Mouse (Mus musculus) heart, embryonic 15.5 days (tissue): ENCODE results near the gene Galnt18. TPM values are rescaled to one million over a fixed set of nuclear protein-coding genes. Genes with fewer than 3 reads are reported as not detected.

Source experiments
- ATAC-seq: fragments of 200-750 bp; cut with Nextera tagmentation; replicated peaks from 2 replicates; pipeline ENCODE4 v1.8.0; 2017; ENCODE audit warnings: low read depth, moderate TSS enrichment; ENCODE audit not compliant: insufficient number of reproducible peaks, insufficient read depth, low FRiP score
- H3K27ac ChIP-seq: fragments of 300-500 bp; sonication (generic); 2 replicates; pipeline ENCODE4 v1.5.1; 2015; ENCODE audit warnings: mild to moderate bottlenecking, inconsistent platforms
- H3K27me3 ChIP-seq: fragments of 300-500 bp; sonication (generic); 2 replicates; pipeline ENCODE4 v1.6.1; 2015; ENCODE audit warnings: inconsistent platforms
- H3K36me3 ChIP-seq: fragments of 300-500 bp; sonication (generic); 2 replicates; pipeline ENCODE4 v1.6.1; 2015; ENCODE audit warnings: mild to moderate bottlenecking, inconsistent platforms
- H3K4me1 ChIP-seq: fragments of 300-500 bp; sonication (generic); replicated peaks from 2 replicates; pipeline ENCODE4 v1.6.1; 2015; ENCODE audit warnings: inconsistent platforms
- H3K4me2 ChIP-seq: fragments of 300-500 bp; sonication (generic); 2 replicates; pipeline ENCODE4 v1.6.1; 2015; ENCODE audit warnings: inconsistent platforms, mild to moderate bottlenecking, moderate library complexity
- H3K4me3 ChIP-seq: fragments of 300-500 bp; sonication (generic); 2 replicates; pipeline ENCODE4 v1.5.1; 2015; ENCODE audit warnings: mild to moderate bottlenecking, inconsistent platforms
- H3K9ac ChIP-seq: fragments of 300-500 bp; sonication (generic); 2 replicates; pipeline ENCODE4 v1.6.1; 2015; ENCODE audit warnings: mild to moderate bottlenecking, inconsistent platforms
- H3K9me3 ChIP-seq: fragments of 300-500 bp; sonication (generic); replicated peaks from 2 replicates; pipeline ENCODE4 v1.6.1; 2016; ENCODE audit warnings: inconsistent platforms
- WGBS: fragments of 180-500 bp; shearing (Covaris S2); methylation state at CpG from one replicate; pipeline ENCODE4 v1.1.7; 2015; ENCODE audit warnings: mixed read lengths; 5-methylcytosine and 5-hydroxymethylcytosine counted together
- polyA plus RNA-seq: library from polyadenylated mRNA; unstranded; fragments of >200 nt; fragmentation: Nextera tagmentation; extraction: Ambion mirVana; gene quantifications from 2 replicates; pipeline ENCODE4 v1.2.1, GENCODE M21; 2015

The Galnt18 gene
- polyA plus RNA-seq, 1 experiment from 2014 or later: 16.0 TPM

- Histone ChIP-seq H3K4me3 (no peak overlapping the region), H3K9ac (no peak overlapping the region), H3K9me3 (no peaks in the 10 kb centered on the region), H3K4me2 (no peak overlapping the region), H3K36me3 (no peaks in the 10 kb centered on the region), H3K27ac (no peak overlapping the region), H3K27me3 (no peaks in the 10 kb centered on the region), H3K4me1 (peaks cover 21% of the 10 kb centered on the region)
- no peak for ATAC-seq
- WGBS: 88% methylated on average over 5 of the region's 5 CpGs
Observed at GRCm38 (mm10) chr7:111636503-111636902, 143.3 kb downstream of the Galnt18 start.

- H3K27me3 ChIP-seq: no peaks in the 10 kb centered on the region
- no peaks in the 10 kb centered on the region for H3K36me3 ChIP-seq
- no peak overlapping the region for H3K4me2 ChIP-seq
- H3K4me1 ChIP-seq: peaks cover 11% of the 10 kb centered on the region; the same call in 1 of the 2 replicates
- whole genome bisulfite sequencing: 33% methylated on average over 4 of the region's 4 CpGs
- no peak for ATAC-seq
- no peak overlapping the region for H3K9ac ChIP-seq
- H3K4me3 ChIP-seq: no peak overlapping the region
- no peaks in the 10 kb centered on the region for H3K9me3 ChIP-seq
- peak overlapping the region; percentile 33; the same call in 1 of the 2 replicates for H3K27ac ChIP-seq
Observed at GRCm38 (mm10) chr7:111631265-111631664, 148.5 kb downstream of the Galnt18 start.

- Histone ChIP-seq H3K27ac (no peak overlapping the region), H3K4me2 (no peak overlapping the region), H3K9ac (no peak overlapping the region), H3K4me3 (no peak overlapping the region), H3K9me3 (no peaks in the 10 kb centered on the region), H3K27me3 (no peaks in the 10 kb centered on the region), H3K4me1 (peaks cover 5% of the 10 kb centered on the region; the same call in 1 of the 2 replicates), H3K36me3 (no peaks in the 10 kb centered on the region)
- no peak for ATAC-seq
- WGBS: 59% methylated on average over 2 of the region's 2 CpGs
Observed at GRCm38 (mm10) chr7:111626232-111626631, 153.5 kb downstream of the Galnt18 start.

- Histone ChIP-seq H3K4me3 (no peak overlapping the region), H3K4me2 (no peak overlapping the region), H3K9me3 (no peaks in the 10 kb centered on the region), H3K27me3 (no peaks in the 10 kb centered on the region), H3K4me1 (peaks cover under 1% of the 10 kb centered on the region; the same call in 1 of the 2 replicates), H3K27ac (no peak overlapping the region), H3K36me3 (no peaks in the 10 kb centered on the region), H3K9ac (no peak overlapping the region)
- ATAC-seq: no peak
- 76% methylated on average over 5 of the region's 5 CpGs for WGBS
Observed at GRCm38 (mm10) chr7:111625736-111626135, 154.0 kb downstream of the Galnt18 start.

GRCm38 (mm10) chr7:111616231-111616937 lies 163.4 kb downstream of the Galnt18 start:
- Histone ChIP-seq H3K4me1 (no peaks in the 10 kb centered on the region), H3K36me3 (no peaks in the 10 kb centered on the region), H3K27ac (no peak overlapping the region), H3K9me3 (no peaks in the 10 kb centered on the region), H3K9ac (no peak overlapping the region), H3K4me3 (no peak overlapping the region), H3K4me2 (no peak overlapping the region), H3K27me3 (no peaks in the 10 kb centered on the region)
- no peak for ATAC-seq
- 77% methylated on average over 16 of the region's 16 CpGs for WGBS

- no peak overlapping the region for H3K4me2 ChIP-seq
- no peaks in the 10 kb centered on the region for H3K9me3 ChIP-seq
- ATAC-seq: no peak
- no peak overlapping the region for H3K4me3 ChIP-seq
- H3K27ac ChIP-seq: no peak overlapping the region
- H3K36me3 ChIP-seq: no peaks in the 10 kb centered on the region
- H3K9ac ChIP-seq: no peak overlapping the region
- no peaks in the 10 kb centered on the region for H3K4me1 ChIP-seq
- WGBS: 71% methylated on average over 1 of the region's 1 CpGs
- no peaks in the 10 kb centered on the region for H3K27me3 ChIP-seq
Observed at GRCm38 (mm10) chr7:111614471-111614870, 165.3 kb downstream of the Galnt18 start.

- H3K4me2 ChIP-seq: no peak overlapping the region
- ATAC-seq: no peak
- no peaks in the 10 kb centered on the region for H3K27me3 ChIP-seq
- no peak overlapping the region for H3K4me3 ChIP-seq
- WGBS: 80% methylated on average over 2 of the region's 2 CpGs
- no peak overlapping the region for H3K27ac ChIP-seq
- no peaks in the 10 kb centered on the region for H3K36me3 ChIP-seq
- no peaks in the 10 kb centered on the region for H3K4me1 ChIP-seq
- H3K9ac ChIP-seq: no peak overlapping the region
- H3K9me3 ChIP-seq: no peaks in the 10 kb centered on the region
Observed at GRCm38 (mm10) chr7:111607476-111607875, 172.3 kb downstream of the Galnt18 start.

GRCm38 (mm10) chr7:111606091-111606490 lies 173.7 kb downstream of the Galnt18 start:
- WGBS: 86% methylated on average over 3 of the region's 3 CpGs
- no peak overlapping the region for H3K9ac ChIP-seq

GRCm38 (mm10) chr7:111605663-111606062 lies 174.1 kb downstream of the Galnt18 start:
- no peak overlapping the region for H3K4me2 ChIP-seq
- no peaks in the 10 kb centered on the region for H3K36me3 ChIP-seq
- no peak overlapping the region for H3K27ac ChIP-seq
- no peaks in the 10 kb centered on the region for H3K4me1 ChIP-seq
- no peak overlapping the region for H3K9ac ChIP-seq
- ATAC-seq: no peak
- no peaks in the 10 kb centered on the region for H3K27me3 ChIP-seq
- no peaks in the 10 kb centered on the region for H3K9me3 ChIP-seq
- H3K4me3 ChIP-seq: no peak overlapping the region

More at GRCm38 (mm10) chr7:111606091-111606490, 173.7 kb downstream of the Galnt18 start:
- H3K4me3 ChIP-seq: no peak overlapping the region
- no peaks in the 10 kb centered on the region for H3K36me3 ChIP-seq
- no peak for ATAC-seq
- H3K27ac ChIP-seq: no peak overlapping the region
- H3K4me1 ChIP-seq: no peaks in the 10 kb centered on the region
- no peaks in the 10 kb centered on the region for H3K9me3 ChIP-seq
- no peak overlapping the region for H3K4me2 ChIP-seq
- H3K27me3 ChIP-seq: no peaks in the 10 kb centered on the region

- Histone ChIP-seq H3K27ac (no peak overlapping the region), H3K9me3 (no peaks in the 10 kb centered on the region), H3K4me2 (no peak overlapping the region), H3K27me3 (no peaks in the 10 kb centered on the region), H3K4me3 (no peak overlapping the region), H3K9ac (no peak overlapping the region), H3K36me3 (no peaks in the 10 kb centered on the region), H3K4me1 (no peaks in the 10 kb centered on the region)
- ATAC-seq: no peak
- 71% methylated on average over 2 of the region's 2 CpGs for WGBS
Observed at GRCm38 (mm10) chr7:111604578-111605208, 175.1 kb downstream of the Galnt18 start.

- Histone ChIP-seq H3K36me3 (no peaks in the 10 kb centered on the region), H3K4me1 (no peaks in the 10 kb centered on the region), H3K4me2 (no peak overlapping the region), H3K4me3 (no peak overlapping the region), H3K9ac (no peak overlapping the region), H3K27me3 (no peaks in the 10 kb centered on the region), H3K9me3 (no peaks in the 10 kb centered on the region), H3K27ac (no peak overlapping the region)
- WGBS: 74% methylated on average over 4 of the region's 4 CpGs
- no peak for ATAC-seq
Observed at GRCm38 (mm10) chr7:111603186-111603585, 176.6 kb downstream of the Galnt18 start.
